Mouse (Mus musculus) large intestine, adult 2 months (tissue): ENCODE results near the gene Rangap1. TPM values are rescaled to one million over a fixed set of nuclear protein-coding genes. Genes with fewer than 3 reads are reported as not detected.

ENCODE experiments used
- DNase-seq: peaks from one replicate; pipeline ENCODE4 v3.0.0-alpha.2; 2012; ENCODE audit warnings: low read depth, low spot score
- WGBS: fragments of 180-500 bp; shearing (Covaris S2); methylation state at CpG from one replicate; pipeline ENCODE4 v1.1.7; 2018; 5-methylcytosine and 5-hydroxymethylcytosine counted together
- polyA plus RNA-seq: library from polyadenylated mRNA; depleted of rRNA; stranded (reverse); fragments of >200 nt; gene quantifications from 2 replicates; pipeline ENCODE4 v1.2.3, GENCODE M21; 2012; rRNA removed

The Rangap1 gene
- polyA plus RNA-seq: 42.1 and 45.6 TPM in 2 replicates

- under 1% methylated on average over 65 of the region's 65 CpGs for whole genome bisulfite sequencing
- DNase-seq: no peak
These were observed at the start of gene Rangap1, which contains the start of gene Zc3h7b for GRCm38 (mm10) chr15:81744992-81745600. Gene Rangap1, minus strand, starts transcription at chr15:81745530. Gene Zc3h7b, plus strand, starts transcription at chr15:81745057.

GRCm38 (mm10) chr15:81792444-81792843 lies 47.1 kb upstream of the Rangap1 start:
- 93% methylated on average over 9 of the region's 9 CpGs for WGBS
- no peak for DNase-seq

DNA sequence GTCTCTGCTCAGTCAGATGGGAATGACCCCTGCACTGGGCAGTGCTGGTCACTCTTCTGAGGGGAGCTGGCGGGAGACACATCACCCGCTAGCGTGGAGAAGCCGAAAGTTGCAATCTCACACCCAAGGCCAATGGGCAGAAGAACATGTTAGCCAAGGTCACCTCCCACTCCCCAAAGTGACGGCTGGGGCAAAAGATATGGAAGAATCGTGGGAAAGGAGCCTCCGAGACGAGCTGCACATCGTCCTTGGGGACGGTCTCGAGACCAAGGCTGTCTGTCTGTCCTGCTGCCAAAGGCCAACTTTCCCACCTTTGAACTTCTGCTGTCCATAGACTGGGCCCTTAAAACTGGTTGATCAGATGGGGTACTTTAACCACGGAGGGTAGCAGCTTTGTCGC lies 42.2 kb upstream of the Rangap1 start:
- no peak for DNase-seq
- WGBS: 95% methylated on average over 13 of the region's 13 CpGs

- no peak for DNase-seq
- WGBS: 96% methylated on average over 8 of the region's 8 CpGs
These were observed 40.4 kb upstream of the Rangap1 start for GRCm38 (mm10) chr15:81785701-81786100.

DNA sequence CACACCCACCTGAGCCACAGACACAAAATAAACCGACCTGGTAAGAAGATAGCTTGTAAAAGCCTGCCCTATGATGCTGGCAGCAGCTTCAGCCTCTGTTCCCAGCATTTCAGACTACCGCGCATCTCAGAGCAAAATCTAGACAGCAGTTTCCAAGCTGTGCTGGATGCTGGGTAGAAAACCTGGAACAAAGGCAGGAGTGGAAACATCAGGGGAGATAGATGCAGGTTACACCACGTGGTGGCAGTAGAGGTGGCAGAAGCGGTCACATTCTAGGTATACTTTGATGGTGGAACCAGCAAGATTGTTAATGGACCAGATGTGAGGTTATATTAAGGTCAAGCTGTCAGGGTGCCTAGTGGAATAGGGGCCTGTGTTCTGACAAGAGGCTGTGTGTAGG lies 39.4 kb upstream of the Rangap1 start:
- DNase-seq: no peak
- WGBS: 27% methylated on average over 5 of the region's 5 CpGs

DNA sequence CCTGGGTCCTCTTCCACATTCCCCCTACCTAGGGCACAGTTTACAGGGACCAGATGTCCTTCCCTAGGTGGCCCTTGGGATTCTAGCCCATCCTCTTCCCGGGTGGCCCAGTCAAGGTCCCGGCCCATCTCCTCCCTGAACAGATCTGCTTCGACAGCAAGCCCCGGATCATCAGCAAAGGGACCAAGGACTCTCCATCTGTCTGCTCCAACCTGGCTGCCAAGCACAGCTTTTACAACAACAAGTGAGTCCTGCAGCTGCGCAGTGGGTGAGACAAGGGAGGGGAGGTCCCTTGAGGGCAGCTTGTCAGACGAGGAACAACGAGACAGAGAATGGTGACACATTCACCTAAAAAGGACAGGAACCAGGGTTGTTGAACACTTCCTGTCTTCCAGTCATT lies 36.5 kb upstream of the Rangap1 start:
- 85% methylated on average over 7 of the region's 7 CpGs for WGBS
- no peak for DNase-seq

- WGBS: 84% methylated on average over 11 of the region's 11 CpGs
These were observed 31.5 kb upstream of the Rangap1 start for GRCm38 (mm10) chr15:81776631-81777422.

DNA sequence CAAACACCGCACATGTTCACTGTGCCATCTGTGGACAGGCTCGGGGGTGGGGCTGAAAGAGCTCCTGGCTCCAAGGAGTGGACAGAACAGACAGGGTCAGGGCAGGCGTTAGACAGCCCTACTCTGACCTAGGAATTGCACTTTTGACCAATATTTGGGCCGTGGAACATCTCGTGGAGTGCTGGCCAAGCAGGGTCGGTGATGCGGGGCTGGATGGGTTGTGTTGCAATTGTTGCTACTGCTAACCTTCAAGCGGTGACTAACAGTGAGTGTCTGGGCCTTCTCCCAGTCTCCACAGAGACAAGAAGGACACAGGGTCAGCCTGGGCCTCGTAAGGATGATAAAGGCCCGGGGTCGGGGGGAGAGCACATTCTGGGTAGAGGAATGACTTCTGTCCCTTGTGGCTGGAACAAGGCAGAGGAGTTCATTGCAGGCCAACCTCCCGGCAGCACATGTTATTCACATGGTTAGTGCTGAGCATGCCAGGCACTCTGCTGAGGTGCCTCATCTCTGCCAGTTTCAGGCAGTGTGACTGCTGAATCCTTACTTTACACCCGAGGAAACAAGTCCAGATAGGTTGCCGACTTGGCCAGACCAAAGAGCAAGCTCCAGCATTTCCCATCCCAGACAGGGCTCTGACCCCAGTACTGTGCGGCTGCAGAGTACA lies 29.3 kb upstream of the Rangap1 start:
- no peak for DNase-seq
- 87% methylated on average over 15 of the region's 15 CpGs for WGBS

More at GRCm38 (mm10) chr15:81776631-81777422, 31.5 kb upstream of the Rangap1 start:
- no peak for DNase-seq

DNA sequence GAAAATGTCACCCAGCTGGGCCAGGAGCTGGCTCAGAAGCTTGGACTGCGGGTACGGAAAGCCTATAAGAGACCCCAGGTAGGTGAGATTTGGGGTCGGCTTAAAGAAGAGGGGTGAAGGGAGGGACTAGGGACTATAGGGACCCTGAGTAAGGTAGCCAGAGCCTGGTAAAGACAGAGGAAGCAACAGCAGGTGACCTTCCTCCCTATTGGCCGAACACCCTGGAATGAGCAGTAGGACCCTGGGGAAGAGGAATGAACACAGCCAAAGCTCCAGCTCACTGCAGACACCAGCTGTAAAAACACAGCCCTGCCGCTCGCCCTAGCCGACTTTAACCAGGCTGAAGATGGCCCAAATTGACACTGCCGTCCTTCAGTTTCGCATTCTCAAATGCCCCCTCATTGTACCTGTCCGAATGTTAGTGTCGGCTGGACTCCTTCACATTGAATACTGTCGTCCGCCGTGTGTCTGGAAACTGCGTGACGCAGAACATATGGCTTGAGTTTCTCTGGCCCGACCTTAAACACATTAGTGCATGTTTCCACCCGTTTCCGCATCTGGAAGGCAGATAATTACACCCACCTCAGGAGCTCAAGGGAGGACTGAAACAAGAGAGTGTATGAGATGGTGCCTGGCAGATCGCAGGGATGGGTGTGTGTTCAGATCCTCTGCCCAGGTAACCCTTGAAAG lies 27.2 kb upstream of the Rangap1 start:
- DNase-seq: no peak
- 82% methylated on average over 20 of the region's 20 CpGs for WGBS

GRCm38 (mm10) chr15:81769037-81769436 lies 23.7 kb upstream of the Rangap1 start:
- no peak for DNase-seq
- 71% methylated on average over 13 of the region's 13 CpGs for WGBS

GRCm38 (mm10) chr15:81766439-81766838 lies 21.1 kb upstream of the Rangap1 start:
- DNase-seq: no peak
- 87% methylated on average over 5 of the region's 5 CpGs for WGBS

- 44% methylated on average over 9 of the region's 9 CpGs for WGBS
- DNase-seq: no peak
These were observed 20.3 kb upstream of the Rangap1 start for GRCm38 (mm10) chr15:81765651-81766050.

GRCm38 (mm10) chr15:81764573-81764972 lies 19.2 kb upstream of the Rangap1 start:
- no peak for DNase-seq
- 92% methylated on average over 6 of the region's 6 CpGs for WGBS

- no peak for DNase-seq
- 94% methylated on average over 3 of the region's 3 CpGs for WGBS
These were observed 16.6 kb upstream of the Rangap1 start for GRCm38 (mm10) chr15:81761959-81762358.

DNA sequence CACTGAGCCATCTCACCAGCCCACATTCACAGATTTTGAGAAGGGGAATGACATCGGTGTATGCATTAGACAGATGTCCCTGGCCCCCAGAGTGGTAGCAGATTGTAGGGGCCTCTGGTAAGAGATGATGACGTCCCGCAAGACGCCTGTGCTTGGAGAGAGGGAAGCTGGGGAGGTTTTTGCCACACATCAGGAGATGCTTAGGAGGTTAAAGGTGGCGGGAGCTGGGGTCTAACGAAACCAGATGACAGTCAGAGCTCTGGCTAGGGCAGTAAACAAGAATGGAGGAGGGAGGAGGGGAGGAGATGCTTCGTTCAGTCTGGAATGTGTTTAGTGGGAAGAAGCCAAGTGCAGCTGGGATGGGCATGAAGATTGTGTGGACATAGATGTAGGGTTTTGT lies 16.1 kb upstream of the Rangap1 start:
- DNase-seq: no peak
- WGBS: 89% methylated on average over 7 of the region's 7 CpGs

DNA sequence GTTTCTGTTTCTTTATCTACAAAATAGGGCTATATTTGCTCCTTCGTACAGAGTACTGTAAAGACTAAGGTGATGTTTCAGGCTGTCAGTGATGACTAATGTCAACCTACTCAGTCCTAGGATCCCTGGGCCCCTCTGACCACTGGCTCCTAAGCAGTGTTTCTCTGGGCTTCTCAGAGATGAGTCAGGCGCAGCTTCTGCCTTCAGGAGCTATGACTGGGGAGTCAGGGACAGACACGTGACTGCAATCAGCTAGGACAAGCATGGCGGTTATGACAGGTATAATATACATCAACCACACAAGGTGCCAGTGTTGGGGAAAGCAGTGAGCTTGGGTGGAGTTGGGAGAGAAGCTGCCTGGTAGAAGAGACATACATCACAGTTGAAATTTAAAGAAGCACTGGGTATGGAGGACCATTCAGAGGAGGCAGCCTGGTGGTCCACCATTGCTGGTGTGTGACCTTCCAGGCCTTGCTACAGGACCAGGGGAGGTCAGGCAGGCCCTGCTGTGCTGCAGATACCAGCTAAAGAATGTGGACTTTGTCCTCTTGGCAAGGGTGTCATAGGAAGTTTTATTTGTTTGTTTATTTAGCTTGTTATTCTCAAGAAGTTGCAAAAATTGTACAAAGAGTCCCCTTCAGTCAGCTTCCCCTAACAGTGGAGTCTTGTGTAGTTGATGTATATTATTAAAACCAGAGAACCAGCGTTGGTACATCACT lies 15.2 kb upstream of the Rangap1 start:
- WGBS: 69% methylated on average over 5 of the region's 5 CpGs
- DNase-seq: no peak

DNA sequence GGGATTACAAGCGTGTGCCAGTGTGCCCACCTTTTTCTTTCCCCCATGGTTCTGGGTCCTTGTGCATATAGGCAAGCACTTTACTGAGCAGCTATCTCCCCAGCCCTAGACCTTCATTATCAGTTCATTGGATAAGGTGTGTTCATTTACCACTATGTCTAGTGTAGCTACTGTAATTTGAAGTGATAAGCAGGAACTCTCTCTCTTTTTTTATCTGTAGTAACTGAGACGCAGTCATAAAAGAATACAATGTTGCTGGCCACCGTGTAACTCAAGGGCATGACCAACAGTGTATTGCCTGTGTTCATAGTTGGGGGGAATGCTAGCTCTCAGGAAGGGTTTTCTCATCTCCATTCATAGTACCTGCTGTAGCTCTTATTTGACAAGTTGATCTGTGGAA lies 14.2 kb upstream of the Rangap1 start:
- DNase-seq: no peak
- WGBS: 67% methylated on average over 3 of the region's 3 CpGs

GRCm38 (mm10) chr15:81758701-81759100 lies 13.4 kb upstream of the Rangap1 start:
- WGBS: 79% methylated on average over 5 of the region's 5 CpGs
- DNase-seq: no peak

- WGBS: 93% methylated on average over 9 of the region's 9 CpGs
These were observed 8.3 kb upstream of the Rangap1 start for GRCm38 (mm10) chr15:81753669-81754068.

More at GRCm38 (mm10) chr15:81753669-81754068, 8.3 kb upstream of the Rangap1 start:
- no peak for DNase-seq
